In genomic region chr2:131982546-131983196, GRCm38 (mm10) we compare ENCODE assay signal across 8 mouse cellular contexts. TPM values are rescaled to one million over a fixed set of nuclear protein-coding genes. Genes with fewer than 3 reads are reported as not detected.
A peak's percentile ranks its signal among the peaks of the same experiment; 100 is the strongest.
DNase-seq lines count a peak whose midpoint lies in the region; ATAC-seq and TF ChIP-seq lines count a peak whose summit lies in the region.

No protein-coding gene starts in this region.

- H3K4me3 ChIP-seq in forebrain, embryonic 13.5 days, result no peak overlapping the region
- no peak overlapping the region for H3K4me3 ChIP-seq in hindbrain, postnatal 0 days (ENCODE audit: low read length)
- no peak overlapping the region for H3K4me3 ChIP-seq in midbrain, embryonic 14.5 days (replicated peaks; ENCODE audit: low read depth, low read length)
- no peak overlapping the region for H3K4me3 ChIP-seq in stomach, embryonic 16.5 days (replicated peaks; ENCODE audit: low read length)

- no peak overlapping the region for H3K4me2 ChIP-seq in forebrain, embryonic 13.5 days
- H3K4me2 ChIP-seq in hindbrain, postnatal 0 days (ENCODE audit: low read depth, low read length), result no peak overlapping the region
- no peak overlapping the region for H3K4me2 ChIP-seq in midbrain, embryonic 14.5 days (ENCODE audit: low read length)
- no peak overlapping the region for H3K4me2 ChIP-seq in stomach, embryonic 16.5 days (ENCODE audit: low read depth, low read length)

- H3K4me1 ChIP-seq in forebrain, embryonic 13.5 days, result no peaks in the 10 kb centered on the region
- H3K4me1 ChIP-seq in hindbrain, postnatal 0 days (ENCODE audit: insufficient read depth, low read length), result no peaks in the 10 kb centered on the region
- no peaks in the 10 kb centered on the region for H3K4me1 ChIP-seq in midbrain, embryonic 14.5 days (ENCODE audit: control insufficient read depth, insufficient read depth, low read length)
- no peaks in the 10 kb centered on the region for H3K4me1 ChIP-seq in stomach, embryonic 16.5 days (ENCODE audit: control insufficient read depth, insufficient read depth, low read length)

- peaks cover 2% of the 10 kb centered on the region; the same call in 1 of the 2 replicates for H3K9me3 ChIP-seq in forebrain, embryonic 13.5 days (replicated peaks)
- H3K9me3 ChIP-seq in hindbrain, postnatal 0 days (ENCODE audit: low read length), result 0 out of 2 replicates have a peak, but pooled peaks cover 3% of the 10 kb centered on the region
- H3K9me3 ChIP-seq in midbrain, embryonic 14.5 days (ENCODE audit: control insufficient read depth, low read length), result no peaks in the 10 kb centered on the region
- H3K9me3 ChIP-seq in stomach, embryonic 16.5 days (replicated peaks; ENCODE audit: control insufficient read depth, low read length), result peaks cover 3% of the 10 kb centered on the region; the same call in 1 of the 2 replicates

- 16% methylated on average over 6 of the region's 6 CpGs for WGBS in forebrain, embryonic 13.5 days
- 17% methylated on average over 6 of the region's 6 CpGs for WGBS in hindbrain, postnatal 0 days
- WGBS in midbrain, embryonic 14.5 days, result 16% methylated on average over 6 of the region's 6 CpGs
- WGBS in stomach, embryonic 16.5 days, result 12% methylated on average over 6 of the region's 6 CpGs

- no peaks in the 10 kb centered on the region for H3K36me3 ChIP-seq in forebrain, embryonic 13.5 days (ENCODE audit: poor library complexity, severe bottlenecking)
- no peaks in the 10 kb centered on the region for H3K36me3 ChIP-seq in hindbrain, postnatal 0 days (ENCODE audit: insufficient read depth, low read length)
- no peaks in the 10 kb centered on the region for H3K36me3 ChIP-seq in midbrain, embryonic 14.5 days (ENCODE audit: control insufficient read depth, insufficient read depth, low read length)
- no peaks in the 10 kb centered on the region for H3K36me3 ChIP-seq in stomach, embryonic 16.5 days (ENCODE audit: control insufficient read depth, insufficient read depth, low read length)

- H3K9ac ChIP-seq in forebrain, embryonic 13.5 days, result no peak overlapping the region
- no peak overlapping the region for H3K9ac ChIP-seq in hindbrain, postnatal 0 days (replicated peaks; ENCODE audit: low read length)
- no peak overlapping the region for H3K9ac ChIP-seq in midbrain, embryonic 14.5 days (replicated peaks; ENCODE audit: low read length)
- H3K9ac ChIP-seq in stomach, embryonic 16.5 days (ENCODE audit: low read length), result no peak overlapping the region

- intact Hi-C loops in left cerebral cortex, postnatal 10 days (cut with DNase I), result loop anchor here (2.0 to 5.0 kb wide), 4 partner anchors 80 to 258 kb away; no protein-coding TSS in a partner anchor

- peak; percentile 99 for TF ChIP-seq CTCF in hindbrain, postnatal 0 days (IDR thresholded peaks at IDR 0.05; ENCODE audit: low read depth)

- peak; percentile 19 for DNase-seq in urinary bladder, adult 2 months (ENCODE audit: low spot score)
- no peak for DNase-seq in urinary bladder, postnatal 10 days (ENCODE audit: low spot score)
- DNase-seq in hindbrain, postnatal 0 days (ENCODE audit: low spot score), result peak; percentile 89
- peak; percentile 60 to 66 for DNase-seq in left cerebral cortex, postnatal 10 days (ENCODE audit: extremely low spot score in 1 of 2, low spot score in 2 of 2)
- DNase-seq in midbrain, embryonic 14.5 days, result peak; percentile 89

- ATAC-seq in cerebellum, adult (ENCODE audit: insufficient number of reproducible peaks, low FRiP score, low TSS enrichment), result peak; percentile 87
- ATAC-seq in forebrain, embryonic 13.5 days, result peak; percentile 90
- peak; percentile 88 for ATAC-seq in hindbrain, postnatal 0 days
- ATAC-seq in midbrain, embryonic 14.5 days (ENCODE audit: low FRiP score, low TSS enrichment), result peak; percentile 70; the same call in 1 of the 2 replicates
- peak; percentile 22; the same call in 1 of the 2 replicates for ATAC-seq in stomach, embryonic 16.5 days (ENCODE audit: insufficient read depth, low FRiP score)

- no peaks in the 10 kb centered on the region for H3K27me3 ChIP-seq in forebrain, embryonic 13.5 days
- no peaks in the 10 kb centered on the region for H3K27me3 ChIP-seq in hindbrain, postnatal 0 days (ENCODE audit: insufficient read depth, low read length)
- no peaks in the 10 kb centered on the region for H3K27me3 ChIP-seq in midbrain, embryonic 14.5 days (ENCODE audit: control insufficient read depth, insufficient read depth, low read length)
- no peaks in the 10 kb centered on the region for H3K27me3 ChIP-seq in stomach, embryonic 16.5 days (ENCODE audit: control insufficient read depth, insufficient read depth, low read length)

- H3K27ac ChIP-seq in forebrain, embryonic 13.5 days, result no peak overlapping the region
- no peak overlapping the region for H3K27ac ChIP-seq in hindbrain, postnatal 0 days
- H3K27ac ChIP-seq in midbrain, embryonic 14.5 days (replicated peaks; ENCODE audit: low read depth, low read length), result no peak overlapping the region
- H3K27ac ChIP-seq in stomach, embryonic 16.5 days (ENCODE audit: low read length), result no peak overlapping the region

RNA-seq across cellular contexts. Expression of gene Prnd, which starts 32.0 kb away (rescaled TPM):
- polyA plus RNA-seq in urinary bladder, adult 2 months (2012; rRNA removed), result 0.90 and 1.2 TPM in 2 replicates
- polyA plus RNA-seq in forebrain, embryonic 13.5 days (2015; fragmentation: Nextera tagmentation; extraction: Ambion mirVana), result 7.3 and 7.7 TPM in 2 replicates
- 4.4 and 5.6 TPM in 2 replicates for total RNA-seq in hindbrain, postnatal 0 days (2014; rRNA removed)
- 6.4 and 7.2 TPM in 2 replicates for polyA plus RNA-seq in hindbrain, postnatal 0 days (2015; fragmentation: Nextera tagmentation; extraction: Ambion mirVana)
- 1 to 10 TPM; 4.2 to 5.0 TPM for total RNA-seq in left cerebral cortex, postnatal 10 days (2021)
- 6.4 and 14.1 TPM in 2 replicates for polyA plus RNA-seq in midbrain, embryonic 14.5 days (2014; fragmentation: Nextera tagmentation; extraction: Ambion mirVana)
- 39.3 and 44.0 TPM in 2 replicates for polyA plus RNA-seq in stomach, embryonic 16.5 days (2015; fragmentation: Nextera tagmentation; extraction: Ambion mirVana)

RNA-seq across cellular contexts. Expression of gene Rassf2, which starts 47.4 kb away (rescaled TPM):
- polyA plus RNA-seq in urinary bladder, adult 2 months (2012; rRNA removed), result 6.6 and 13.8 TPM in 2 replicates
- 21.1 and 22.1 TPM in 2 replicates for polyA plus RNA-seq in forebrain, embryonic 13.5 days (2015; fragmentation: Nextera tagmentation; extraction: Ambion mirVana)
- total RNA-seq in hindbrain, postnatal 0 days (2014; rRNA removed), result 39.1 and 39.8 TPM in 2 replicates
- 18.7 and 19.0 TPM in 2 replicates for polyA plus RNA-seq in hindbrain, postnatal 0 days (2015; fragmentation: Nextera tagmentation; extraction: Ambion mirVana)
- total RNA-seq in left cerebral cortex, postnatal 10 days (2021), result 10 to 100 TPM; 28.0 to 30.4 TPM
- polyA plus RNA-seq in midbrain, embryonic 14.5 days (2014; fragmentation: Nextera tagmentation; extraction: Ambion mirVana), result 19.9 and 32.6 TPM in 2 replicates
- 13.4 and 16.4 TPM in 2 replicates for polyA plus RNA-seq in stomach, embryonic 16.5 days (2015; fragmentation: Nextera tagmentation; extraction: Ambion mirVana)

Comparison
In these comparisons a context has a peak if more than half of its experiments do, and no peak if none do; other contexts are left out.
1. ATAC-seq: peak in every context shown above with its lines; median percentile 90 in forebrain, embryonic 13.5 days; 88 in hindbrain, postnatal 0 days; 87 in cerebellum, adult; 70 in midbrain, embryonic 14.5 days; 22 in stomach, embryonic 16.5 days.